Mouse (Mus musculus) embryonic facial prominence, embryonic 13.5 days (tissue): ENCODE measurements around the gene Rabgap1l. TPM values are rescaled to one million over a fixed set of nuclear protein-coding genes. Genes with fewer than 3 reads are reported as not detected.

Experiments used
- ATAC-seq: fragments of 200-750 bp; cut with Nextera tagmentation; 2 replicates; pipeline ENCODE4 v1.8.0; 2017; ENCODE audit warnings: low read depth; ENCODE audit not compliant: insufficient number of reproducible peaks, insufficient read depth, low FRiP score, low TSS enrichment
- H3K27ac ChIP-seq: fragments of 300-500 bp; sonication (generic); 2 replicates; pipeline ENCODE4 v1.5.1; 2015; ENCODE audit warnings: moderate library complexity, mild to moderate bottlenecking, inconsistent platforms
- H3K27me3 ChIP-seq: fragments of 300-500 bp; sonication (generic); 2 replicates; pipeline ENCODE4 v1.6.1; 2015; ENCODE audit warnings: mild to moderate bottlenecking, inconsistent platforms
- H3K36me3 ChIP-seq: fragments of 300-500 bp; sonication (generic); 2 replicates; pipeline ENCODE4 v1.6.1; 2015; ENCODE audit warnings: mild to moderate bottlenecking, inconsistent platforms
- H3K4me1 ChIP-seq: fragments of 300-500 bp; sonication (generic); 2 replicates; pipeline ENCODE4 v1.6.1; 2015; ENCODE audit warnings: inconsistent platforms
- H3K4me2 ChIP-seq: fragments of 300-500 bp; sonication (generic); 2 replicates; pipeline ENCODE4 v1.6.1; 2015; ENCODE audit warnings: moderate library complexity, mild to moderate bottlenecking, inconsistent platforms
- H3K4me3 ChIP-seq: fragments of 300-500 bp; sonication (generic); 2 replicates; pipeline ENCODE4 v1.5.1; 2015; ENCODE audit warnings: mild to moderate bottlenecking, inconsistent platforms
- H3K9ac ChIP-seq: fragments of 300-500 bp; sonication (generic); 2 replicates; pipeline ENCODE4 v1.6.1; 2015; ENCODE audit warnings: mild to moderate bottlenecking, inconsistent platforms
- H3K9me3 ChIP-seq: fragments of 300-500 bp; sonication (generic); 2 replicates; pipeline ENCODE4 v1.6.1; 2016; ENCODE audit warnings: inconsistent platforms
- WGBS: fragments of 180-500 bp; shearing (Covaris S2); methylation state at CpG from one replicate; pipeline ENCODE4 v1.1.7; 2015; ENCODE audit warnings: mixed read lengths; 5-methylcytosine and 5-hydroxymethylcytosine counted together
- polyA plus RNA-seq: library from polyadenylated mRNA; unstranded; fragments of >200 nt; fragmentation: Nextera tagmentation; extraction: Ambion mirVana; gene quantifications from 2 replicates; pipeline ENCODE4 v1.2.1, GENCODE M21; 2015

Rabgap1l gene
- polyA plus RNA-seq, 1 experiment from 2014 or later, result 22.1 TPM

DNA sequence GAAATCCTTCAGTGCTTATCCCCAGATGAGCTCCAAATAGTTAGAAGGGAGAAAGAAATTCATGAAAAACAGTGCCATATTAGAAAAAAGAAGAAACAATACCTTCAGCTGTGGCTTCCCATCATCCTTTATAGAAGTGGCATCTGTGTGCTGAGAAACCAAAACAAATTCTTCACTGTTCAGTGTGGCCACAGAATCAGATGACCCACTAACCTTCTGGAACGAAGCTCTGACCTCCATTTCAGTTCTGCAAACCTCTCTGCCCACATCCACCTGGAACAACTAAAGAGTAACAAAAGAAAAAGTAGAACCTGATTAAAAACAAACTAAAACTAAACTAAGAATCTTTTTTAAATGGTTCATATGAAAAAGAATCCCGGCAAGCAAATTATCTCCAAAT, 52.4 kb downstream of the Rabgap1l start:
- Histone ChIP-seq H3K4me3 (no peak overlapping the region), H3K36me3 (no peaks in the 10 kb centered on the region), H3K4me2 (no peak overlapping the region), H3K9ac (no peak overlapping the region), H3K27me3 (no peaks in the 10 kb centered on the region), H3K27ac (no peak overlapping the region), H3K4me1 (no peaks in the 10 kb centered on the region), H3K9me3 (no peaks in the 10 kb centered on the region)
- no peak for ATAC-seq
- WGBS, result 30% methylated on average over 2 of the region's 2 CpGs

DNA sequence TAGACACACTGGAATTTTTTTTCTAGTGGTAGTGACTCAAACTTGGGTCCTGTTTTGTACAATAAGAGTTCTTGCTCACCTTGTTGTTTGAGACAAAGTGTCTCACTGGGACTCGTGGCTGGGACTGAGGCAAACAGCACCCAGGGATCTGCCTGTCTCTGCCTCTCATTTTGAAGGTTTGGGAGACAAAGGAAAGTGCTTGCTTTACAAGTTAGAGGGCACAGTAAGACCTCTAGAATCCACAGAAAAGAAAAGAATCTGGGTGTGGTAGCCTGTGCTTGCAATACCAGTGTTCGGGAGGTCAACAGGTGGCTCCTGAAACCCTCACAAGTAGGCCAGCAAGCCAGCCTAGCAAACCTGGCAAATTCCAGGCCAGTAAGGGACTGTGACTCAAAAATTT, 58.3 kb downstream of the Rabgap1l start:
- WGBS, result 86% methylated on average over 2 of the region's 2 CpGs
- Histone ChIP-seq H3K27me3 (no peaks in the 10 kb centered on the region), H3K9ac (no peak overlapping the region), H3K9me3 (no peaks in the 10 kb centered on the region), H3K27ac (no peak overlapping the region), H3K4me2 (no peak overlapping the region), H3K36me3 (peaks cover 11% of the 10 kb centered on the region), H3K4me1 (no peaks in the 10 kb centered on the region), H3K4me3 (no peak overlapping the region)
- no peak for ATAC-seq

DNA sequence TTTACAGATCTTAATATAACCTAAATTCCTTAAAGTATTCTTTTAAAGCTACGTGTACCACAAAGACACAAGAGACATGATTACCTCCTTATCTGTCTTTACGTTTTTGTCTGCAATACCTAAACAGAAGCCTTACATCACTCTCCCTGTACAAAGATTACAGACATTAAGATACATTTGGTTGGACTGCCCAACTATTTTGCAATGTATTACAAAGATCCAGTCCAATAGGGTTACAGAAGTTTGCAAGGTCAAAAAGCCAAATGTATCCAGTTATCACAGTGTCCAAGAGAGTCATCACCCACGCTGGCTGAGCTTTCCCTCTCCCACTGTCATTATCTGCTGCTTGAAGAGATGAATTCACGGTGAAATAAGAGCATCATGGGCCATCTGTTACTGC, 63.1 kb downstream of the Rabgap1l start:
- Histone ChIP-seq H3K27ac (no peak overlapping the region), H3K4me2 (no peak overlapping the region), H3K9ac (no peak overlapping the region), H3K4me3 (no peak overlapping the region), H3K9me3 (no peaks in the 10 kb centered on the region), H3K4me1 (no peaks in the 10 kb centered on the region), H3K27me3 (no peaks in the 10 kb centered on the region), H3K36me3 (peaks cover 14% of the 10 kb centered on the region)
- 81% methylated on average over 4 of the region's 4 CpGs for WGBS
- ATAC-seq, result no peak

DNA sequence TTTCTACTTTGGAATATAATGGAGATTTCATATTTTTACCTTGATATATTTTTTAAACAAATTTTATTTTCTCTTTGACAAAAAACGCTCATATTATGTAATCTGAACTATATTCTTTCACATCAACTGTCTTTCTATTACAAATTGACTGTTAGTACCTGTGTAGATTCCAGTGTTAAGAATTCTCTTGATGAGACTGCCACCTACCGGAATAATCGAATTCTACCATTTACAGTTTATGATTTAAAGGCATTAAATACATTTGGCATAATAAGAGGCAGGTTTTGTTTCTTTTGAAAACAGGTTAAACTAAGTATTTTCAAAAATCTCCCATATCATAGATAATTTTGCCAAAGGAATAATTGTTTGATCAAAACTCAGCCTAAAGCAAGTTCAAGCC, 75.3 kb downstream of the Rabgap1l start:
- ATAC-seq, result no peak
- WGBS, result 8% methylated on average over 3 of the region's 3 CpGs
- no peak overlapping the region for H3K9ac ChIP-seq

DNA sequence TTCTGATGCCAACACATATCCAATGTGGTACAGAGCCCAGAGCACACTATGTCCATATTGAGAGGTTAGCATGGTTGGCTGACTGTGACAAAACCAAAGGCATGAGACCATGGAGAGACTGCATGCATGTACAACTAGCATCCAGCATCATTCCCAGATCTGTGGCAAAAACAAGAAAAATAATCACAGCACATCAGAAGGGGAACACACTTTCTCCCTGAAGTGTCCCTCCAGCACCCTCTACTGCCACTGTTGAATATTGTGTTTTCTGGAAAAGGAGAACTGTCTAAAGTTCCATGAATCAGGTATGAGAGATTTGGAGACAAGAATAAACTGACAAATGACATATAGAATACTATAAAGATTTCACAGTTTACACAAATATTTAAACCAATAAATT, 78.3 kb downstream of the Rabgap1l start:
- H3K4me1 ChIP-seq, result no peaks in the 10 kb centered on the region
- no peaks in the 10 kb centered on the region for H3K27me3 ChIP-seq
- no peak overlapping the region for H3K9ac ChIP-seq
- no peaks in the 10 kb centered on the region for H3K9me3 ChIP-seq
- no peak overlapping the region for H3K4me2 ChIP-seq
- H3K36me3 ChIP-seq, result no peaks in the 10 kb centered on the region
- no peak overlapping the region for H3K27ac ChIP-seq
- no peak for ATAC-seq
- H3K4me3 ChIP-seq, result no peak overlapping the region

More for the DNA sequence above, 75.3 kb downstream of the Rabgap1l start:
- Histone ChIP-seq H3K9me3 (no peaks in the 10 kb centered on the region), H3K27ac (no peak overlapping the region), H3K27me3 (no peaks in the 10 kb centered on the region), H3K4me3 (no peak overlapping the region), H3K4me2 (no peak overlapping the region), H3K36me3 (peaks cover 8% of the 10 kb centered on the region; the same call in 1 of the 2 replicates), H3K4me1 (no peaks in the 10 kb centered on the region)

DNA sequence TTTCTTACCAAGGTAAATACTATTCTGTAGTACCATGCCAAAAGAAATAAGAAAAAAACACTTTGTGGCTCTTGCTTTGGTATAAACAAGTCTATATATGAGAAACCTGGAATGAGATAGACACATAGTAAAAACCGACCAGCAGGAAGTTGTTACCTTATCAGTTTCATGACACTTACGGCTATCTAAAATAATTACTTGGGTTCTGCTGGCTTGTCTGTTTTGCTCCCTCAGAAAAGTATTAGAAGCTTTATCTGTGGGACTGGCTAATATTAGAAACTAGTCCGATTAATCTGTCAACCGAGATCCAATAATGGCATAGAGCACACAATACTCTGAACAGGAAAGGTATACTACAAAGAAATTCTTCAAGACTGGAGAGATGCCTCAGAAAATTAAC, 79.1 kb downstream of the Rabgap1l start:
- 92% methylated on average over 4 of the region's 4 CpGs for WGBS

DNA sequence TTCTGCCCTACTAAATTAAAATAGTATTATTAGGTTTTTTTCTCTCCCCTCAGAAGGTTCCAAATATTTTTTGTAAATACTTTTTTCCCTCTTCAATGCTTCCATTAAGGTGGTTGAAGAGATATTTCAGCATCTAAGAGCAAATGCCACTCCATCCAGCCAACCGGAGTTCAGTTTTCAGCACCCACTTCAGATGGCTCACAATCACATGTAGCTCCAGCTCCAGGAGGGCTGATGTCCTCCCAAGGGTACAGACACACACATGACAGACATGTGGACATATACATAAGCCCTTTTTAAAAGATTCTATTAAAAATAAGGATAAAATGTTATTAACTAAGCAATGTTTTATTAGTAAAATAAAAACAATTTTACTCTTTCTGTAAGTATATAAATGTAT, 79.6 kb downstream of the Rabgap1l start:
- H3K36me3 ChIP-seq, result no peaks in the 10 kb centered on the region
- ATAC-seq, result no peak
- no peak overlapping the region for H3K27ac ChIP-seq
- no peaks in the 10 kb centered on the region for H3K9me3 ChIP-seq
- no peak overlapping the region for H3K4me3 ChIP-seq
- WGBS, result 82% methylated on average over 1 of the region's 1 CpGs
- no peak overlapping the region for H3K4me2 ChIP-seq
- no peaks in the 10 kb centered on the region for H3K4me1 ChIP-seq
- H3K27me3 ChIP-seq, result no peaks in the 10 kb centered on the region
- H3K9ac ChIP-seq, result no peak overlapping the region

More for the DNA sequence above, 79.1 kb downstream of the Rabgap1l start:
- Histone ChIP-seq H3K36me3 (no peaks in the 10 kb centered on the region), H3K4me1 (no peaks in the 10 kb centered on the region), H3K4me3 (no peak overlapping the region), H3K27ac (no peak overlapping the region), H3K27me3 (no peaks in the 10 kb centered on the region), H3K9me3 (no peaks in the 10 kb centered on the region), H3K9ac (no peak overlapping the region), H3K4me2 (no peak overlapping the region)
- no peak for ATAC-seq

DNA sequence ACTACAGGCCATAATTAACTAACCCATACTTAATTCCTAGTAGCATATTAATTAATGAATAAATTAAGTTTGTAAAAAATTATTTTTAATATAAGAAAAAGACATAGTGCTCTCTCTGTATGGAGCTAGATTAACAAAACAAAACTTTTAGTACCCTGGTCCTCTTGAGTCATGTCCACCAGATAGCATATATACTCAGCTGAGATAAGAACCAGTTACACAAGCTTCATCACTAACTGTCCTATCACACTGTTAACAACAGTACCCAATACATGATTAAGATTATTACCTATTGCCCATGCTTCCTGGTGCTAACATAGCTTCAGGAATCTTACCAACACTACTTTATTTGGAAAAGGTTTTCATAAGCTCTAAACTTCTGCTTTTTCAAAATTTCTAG, 82.5 kb downstream of the Rabgap1l start:
- H3K9me3 ChIP-seq, result no peaks in the 10 kb centered on the region
- no peaks in the 10 kb centered on the region for H3K4me1 ChIP-seq
- H3K36me3 ChIP-seq, result no peaks in the 10 kb centered on the region
- ATAC-seq, result no peak
- no peaks in the 10 kb centered on the region for H3K27me3 ChIP-seq
- H3K4me3 ChIP-seq, result no peak overlapping the region
- no peak overlapping the region for H3K27ac ChIP-seq
- H3K4me2 ChIP-seq, result no peak overlapping the region
- no peak overlapping the region for H3K9ac ChIP-seq

DNA sequence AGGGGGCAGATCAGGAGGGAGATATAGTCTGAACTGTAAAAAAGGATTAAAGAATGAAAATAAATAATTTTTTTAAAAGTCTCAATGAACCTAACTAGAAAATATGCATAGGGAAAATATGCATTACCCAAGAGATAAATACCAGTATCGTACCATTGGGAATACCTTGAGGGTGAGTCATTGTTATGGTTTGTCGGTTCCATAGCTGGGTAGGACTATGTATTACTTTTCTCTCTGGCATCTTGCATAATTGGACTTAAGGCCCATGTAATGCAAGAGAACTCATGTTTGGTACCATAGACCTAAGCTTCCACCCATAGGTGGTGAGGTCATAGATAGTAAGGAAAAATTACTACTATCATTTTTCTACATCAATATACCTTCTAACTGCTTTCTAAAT, 88.4 kb downstream of the Rabgap1l start:
- WGBS, result 92% methylated on average over 2 of the region's 2 CpGs

DNA sequence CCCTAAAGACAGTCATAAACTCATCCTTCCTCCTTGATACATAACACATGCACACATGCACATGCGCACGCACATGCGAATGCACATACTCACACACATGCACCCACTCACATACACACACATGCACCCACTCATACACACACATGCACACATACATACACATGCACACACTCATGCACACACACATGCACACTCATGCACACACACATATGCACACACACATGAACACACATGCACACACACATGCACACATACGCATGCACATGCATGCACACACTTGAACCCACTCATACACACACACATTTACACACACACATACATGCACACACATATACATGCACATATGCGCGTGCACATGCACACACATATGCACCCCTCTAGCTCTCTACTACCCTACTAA, 89.2 kb downstream of the Rabgap1l start:
- H3K9me3 ChIP-seq, result no peaks in the 10 kb centered on the region
- H3K4me3 ChIP-seq, result no peak overlapping the region
- 98% methylated on average over 6 of the region's 6 CpGs for WGBS
- H3K4me1 ChIP-seq, result no peaks in the 10 kb centered on the region
- H3K27me3 ChIP-seq, result no peaks in the 10 kb centered on the region
- no peak overlapping the region for H3K9ac ChIP-seq
- no peak overlapping the region for H3K4me2 ChIP-seq
- H3K36me3 ChIP-seq, result peaks cover 6% of the 10 kb centered on the region
- H3K27ac ChIP-seq, result no peak overlapping the region
- no peak for ATAC-seq

More for the DNA sequence above, 88.4 kb downstream of the Rabgap1l start:
- Histone ChIP-seq H3K4me2 (no peak overlapping the region), H3K9ac (no peak overlapping the region), H3K27me3 (no peaks in the 10 kb centered on the region), H3K4me1 (no peaks in the 10 kb centered on the region), H3K27ac (no peak overlapping the region), H3K9me3 (no peaks in the 10 kb centered on the region), H3K4me3 (no peak overlapping the region), H3K36me3 (peaks cover 6% of the 10 kb centered on the region)
- ATAC-seq, result no peak

DNA sequence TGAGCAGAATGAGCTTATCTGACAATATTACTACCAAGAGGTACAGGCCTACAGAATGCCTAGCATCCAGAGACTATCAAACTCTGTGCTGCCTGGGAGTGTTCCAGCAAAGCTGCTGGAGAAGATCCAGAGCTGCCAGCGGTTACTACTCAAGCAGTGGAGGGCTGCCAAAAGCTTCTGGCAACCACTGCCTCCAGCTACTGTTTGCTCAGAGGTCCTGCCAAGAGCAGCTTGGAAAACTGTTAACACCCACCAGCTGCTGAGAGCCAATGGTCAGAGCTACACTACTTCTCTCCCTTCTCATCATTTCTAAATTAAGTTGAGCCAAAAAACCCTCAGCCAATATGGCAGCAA, 99.9 kb downstream of the Rabgap1l start:
- Histone ChIP-seq H3K4me2 (no peak overlapping the region), H3K27ac (no peak overlapping the region), H3K36me3 (no peaks in the 10 kb centered on the region), H3K27me3 (no peaks in the 10 kb centered on the region), H3K9ac (no peak overlapping the region), H3K9me3 (no peaks in the 10 kb centered on the region), H3K4me3 (no peak overlapping the region), H3K4me1 (no peaks in the 10 kb centered on the region)
- ATAC-seq, result 0 out of 2 replicates have a peak, but pooled peaks have one; percentile 56
- WGBS, result 60% methylated on average over 1 of the region's 1 CpGs

DNA sequence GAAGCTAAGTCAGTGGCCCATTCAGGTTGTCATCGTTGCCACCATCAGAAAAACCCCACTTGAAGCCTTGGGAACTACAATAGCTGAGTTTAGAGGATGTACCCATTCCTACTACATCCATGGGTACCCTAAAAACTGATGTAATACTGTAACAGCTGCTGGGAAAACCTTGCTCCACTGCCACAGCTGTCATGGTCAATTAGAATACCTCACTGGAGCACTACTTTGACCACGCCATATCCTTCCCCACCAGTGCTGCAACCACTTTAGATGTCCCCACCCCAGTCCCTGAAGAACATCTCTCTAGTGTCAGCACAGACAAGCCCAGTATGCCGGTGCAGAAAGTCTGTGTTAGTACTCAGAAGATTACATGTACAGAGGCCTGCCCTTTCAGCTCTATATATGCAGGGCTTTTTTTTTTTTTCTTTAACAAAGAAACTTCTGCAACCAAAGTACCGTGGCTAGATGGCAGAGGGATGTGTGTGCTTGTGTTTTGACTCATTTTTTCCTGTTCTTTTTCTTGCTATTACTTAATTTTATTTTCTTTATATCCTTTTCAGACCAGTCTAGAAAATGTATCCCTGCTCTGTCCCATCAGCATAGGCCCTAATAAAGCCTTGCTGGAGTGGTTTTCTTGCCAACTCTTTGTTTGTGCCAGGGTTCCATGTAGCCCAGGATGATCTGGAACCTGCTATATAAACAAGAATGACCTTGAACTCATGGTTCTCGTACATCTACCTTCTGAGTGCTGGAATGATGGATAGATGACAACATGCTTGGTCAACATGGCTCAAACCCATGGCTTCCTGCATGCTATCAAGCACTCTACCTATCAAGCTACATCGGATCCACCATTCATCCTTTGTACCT, 100.6 kb downstream of the Rabgap1l start:
- Histone ChIP-seq H3K36me3 (no peaks in the 10 kb centered on the region), H3K27ac (no peak overlapping the region), H3K9me3 (no peaks in the 10 kb centered on the region), H3K4me3 (no peak overlapping the region), H3K27me3 (no peaks in the 10 kb centered on the region), H3K9ac (no peak overlapping the region), H3K4me2 (no peak overlapping the region), H3K4me1 (no peaks in the 10 kb centered on the region)
- WGBS, result 83% methylated on average over 6 of the region's 6 CpGs
- no peak for ATAC-seq
